Mouse (Mus musculus) spleen, adult 18-20 months (tissue): Measurements from ENCODE around the gene Ahnak2.
A peak's percentile ranks its signal among the peaks of the same experiment; 100 is the strongest.

Experiments used
- DNase-seq, 2 experiments: peaks; one replicate each; pipeline ENCODE4 v3.0.0; 2022; ENCODE audit warnings: mixed read lengths in 2 of 2

Ahnak2 gene

GRCm38 (mm10) chr12:112757896-112758295 lies 44.6 kb downstream of the Ahnak2 start:
- no peak for DNase-seq

GRCm38 (mm10) chr12:112755900-112756299 lies 46.6 kb downstream of the Ahnak2 start:
- no peak for DNase-seq

GRCm38 (mm10) chr12:112752399-112752798 lies 50.1 kb downstream of the Ahnak2 start:
- DNase-seq: no peak

GRCm38 (mm10) chr12:112750976-112751375 lies 51.5 kb downstream of the Ahnak2 start:
- no peak for DNase-seq

GRCm38 (mm10) chr12:112747606-112747970 lies 54.9 kb downstream of the Ahnak2 start:
- DNase-seq: peak in 1 of 2 experiments; percentile 3

GRCm38 (mm10) chr12:112746808-112747605 lies 55.5 kb downstream of the Ahnak2 start:
- peak; percentile 3 to 49 for DNase-seq

GRCm38 (mm10) chr12:112746461-112746807 lies 56.0 kb downstream of the Ahnak2 start:
- DNase-seq: no peak

GRCm38 (mm10) chr12:112745716-112746115 lies 56.7 kb downstream of the Ahnak2 start:
- DNase-seq: no peak

GRCm38 (mm10) chr12:112744891-112745580 lies 57.4 kb downstream of the Ahnak2 start:
- peak in 1 of 2 experiments; percentile 5 for DNase-seq

GRCm38 (mm10) chr12:112744211-112744610 lies 58.2 kb downstream of the Ahnak2 start:
- DNase-seq: peak in 1 of 2 experiments; percentile 4

GRCm38 (mm10) chr12:112743168-112743975 lies 59.1 kb downstream of the Ahnak2 start:
- peak; percentile 63 to 82 for DNase-seq

GRCm38 (mm10) chr12:112742768-112743167 lies 59.7 kb downstream of the Ahnak2 start:
- DNase-seq: peak; percentile 8 to 21

GRCm38 (mm10) chr12:112739023-112739568 lies 63.4 kb downstream of the Ahnak2 start:
- no peak for DNase-seq

- no peak for DNase-seq
Observed at GRCm38 (mm10) chr12:112738281-112739022, 64.0 kb downstream of the Ahnak2 start.

- no peak for DNase-seq
Observed at GRCm38 (mm10) chr12:112737761-112738160, 64.7 kb downstream of the Ahnak2 start.

- DNase-seq: no peak
Observed at GRCm38 (mm10) chr12:112737081-112737480, 65.4 kb downstream of the Ahnak2 start.

- DNase-seq: no peak
Observed at GRCm38 (mm10) chr12:112736636-112736925, 65.9 kb downstream of the Ahnak2 start.

- no peak for DNase-seq
Observed at GRCm38 (mm10) chr12:112735896-112736635, 66.4 kb downstream of the Ahnak2 start.

GRCm38 (mm10) chr12:112734881-112735655 lies 67.4 kb downstream of the Ahnak2 start:
- DNase-seq: no peak

- DNase-seq: no peak
Observed at GRCm38 (mm10) chr12:112734108-112734820, 68.2 kb downstream of the Ahnak2 start.
